Mouse (Mus musculus): ENCODE measurements around the gene Acr. TPM values are rescaled to one million over a fixed set of nuclear protein-coding genes. Genes with fewer than 3 reads are reported as not detected.

Gene Acr
- polyA plus RNA-seq, 2 experiments from 2014 or later = not detected

DNA sequence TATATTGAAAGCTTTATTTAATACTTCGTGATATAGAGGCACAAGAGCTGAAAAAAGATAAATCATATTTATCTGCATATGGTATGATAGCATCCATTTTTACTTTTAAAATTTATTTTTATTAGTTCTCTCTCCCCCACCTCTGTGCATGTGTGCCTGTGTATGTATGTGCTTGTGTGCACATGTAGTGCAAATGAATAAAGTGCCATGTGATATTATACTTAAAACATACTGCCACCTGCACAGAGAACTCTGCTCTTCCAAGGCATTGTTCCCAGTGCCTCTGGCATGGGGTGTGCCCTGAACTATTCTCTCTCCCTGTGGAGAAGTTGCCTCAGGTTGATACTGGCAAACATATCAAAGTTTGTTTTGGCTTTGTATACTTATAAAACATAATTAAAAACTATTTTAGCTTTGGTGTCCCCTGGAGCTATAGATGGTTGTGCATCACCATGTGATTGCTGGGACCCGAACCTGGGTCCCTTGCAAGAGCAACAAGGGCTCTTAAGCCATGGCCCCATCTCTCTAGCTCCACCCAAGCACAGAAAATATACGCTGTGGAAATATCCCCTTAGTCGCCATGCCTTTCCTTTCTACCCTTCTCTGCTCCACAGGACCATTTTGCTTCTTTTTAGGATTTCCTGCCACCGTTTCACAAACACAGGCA lies 55.0 kb downstream of the Acr start:
- ATAC-seq = no peak

DNA sequence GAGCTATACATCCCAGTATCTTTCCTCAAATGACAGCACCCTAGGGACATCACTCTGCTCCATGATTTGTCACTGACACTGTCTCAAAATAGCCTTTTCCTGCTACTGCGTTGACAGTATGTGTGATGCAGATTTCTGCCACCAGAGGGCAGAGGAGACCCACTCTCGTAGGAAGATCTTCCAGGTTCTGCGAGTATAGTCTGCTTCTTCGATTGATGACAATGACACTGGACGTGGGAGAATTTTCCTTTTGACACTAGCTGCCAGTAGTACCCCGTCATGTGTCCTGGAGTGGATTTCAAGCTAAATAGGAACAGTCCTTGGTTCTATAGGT lies 55.5 kb downstream of the Acr start:
- no peak for ATAC-seq

Other genes with a start within 250 kb of the Acr start
- gene Adm2, start 245.6 kb upstream of the Acr start, polyA plus RNA-seq (2017; shearing (Covaris generic)) = not detected
- not detected for gene Miox, start 233.9 kb upstream of the Acr start, polyA plus RNA-seq (2017; shearing (Covaris generic))
- 10 to 100 TPM; 23.5 to 40.7 TPM for gene Lmf2, start 212.7 kb upstream of the Acr start, polyA plus RNA-seq (2017; shearing (Covaris generic))
- 100 to 1,000 TPM; 189 to 193 TPM for gene Ncaph2, start 212.6 kb upstream of the Acr start, polyA plus RNA-seq (2017; shearing (Covaris generic))
- 1 to 10 TPM; 1.6 to 3.0 TPM for gene Sco2, start 194.5 kb upstream of the Acr start, polyA plus RNA-seq (2017; shearing (Covaris generic))
- gene Tymp, start 191.3 kb upstream of the Acr start, polyA plus RNA-seq (2017; shearing (Covaris generic)) = not detected
- gene Odf3b, start 189.0 kb upstream of the Acr start, polyA plus RNA-seq (2017; shearing (Covaris generic)) = 1 to 10 TPM in 1 of 2 experiments, not detected in 1; 2.5 TPM
- not detected for gene Klhdc7b, start 183.4 kb upstream of the Acr start, polyA plus RNA-seq (2017; shearing (Covaris generic))
- not detected for gene Syce3, start 157.8 kb upstream of the Acr start, polyA plus RNA-seq (2017; shearing (Covaris generic))
- gene Cpt1b, start 142.5 kb upstream of the Acr start, polyA plus RNA-seq (2017; shearing (Covaris generic)) = under 1 TPM; 0.28 to 0.62 TPM
- gene C730034F03Rik, start 138.7 kb upstream of the Acr start, polyA plus RNA-seq (2017; shearing (Covaris generic)) = 1 to 10 TPM; 5.7 to 8.2 TPM
- gene Gm44502, start 138.6 kb upstream of the Acr start, polyA plus RNA-seq (2017; shearing (Covaris generic)) = not detected
- 10 to 100 TPM; 54.6 to 66.7 TPM for gene Chkb, start 138.4 kb upstream of the Acr start, polyA plus RNA-seq (2017; shearing (Covaris generic))
- under 1 TPM; 0.32 to 0.44 TPM for gene Mapk8ip2, start 114.4 kb upstream of the Acr start, polyA plus RNA-seq (2017; shearing (Covaris generic))
- 10 to 100 TPM; 10.2 to 12.6 TPM for gene Arsa, start 90.9 kb upstream of the Acr start, polyA plus RNA-seq (2017; shearing (Covaris generic))
- gene Shank3, start 68.7 kb upstream of the Acr start, polyA plus RNA-seq (2017; shearing (Covaris generic)) = not detected
- gene Rabl2, start 23.6 kb downstream of the Acr start, polyA plus RNA-seq (2017; shearing (Covaris generic)) = 1 to 10 TPM; 1.3 to 2.2 TPM

Measured in CD4-positive, CD25-positive, alpha-beta regulatory T cell, adult 4 months (primary cell).